Mouse (Mus musculus): ENCODE measurements around the gene Bmper. TPM values are rescaled to one million over a fixed set of nuclear protein-coding genes. Genes with fewer than 3 reads are reported as not detected.
A peak's percentile ranks its signal among the peaks of the same experiment; 100 is the strongest.

The Bmper gene
- polyA plus RNA-seq, 1 experiment, result 4.9 TPM

DNA sequence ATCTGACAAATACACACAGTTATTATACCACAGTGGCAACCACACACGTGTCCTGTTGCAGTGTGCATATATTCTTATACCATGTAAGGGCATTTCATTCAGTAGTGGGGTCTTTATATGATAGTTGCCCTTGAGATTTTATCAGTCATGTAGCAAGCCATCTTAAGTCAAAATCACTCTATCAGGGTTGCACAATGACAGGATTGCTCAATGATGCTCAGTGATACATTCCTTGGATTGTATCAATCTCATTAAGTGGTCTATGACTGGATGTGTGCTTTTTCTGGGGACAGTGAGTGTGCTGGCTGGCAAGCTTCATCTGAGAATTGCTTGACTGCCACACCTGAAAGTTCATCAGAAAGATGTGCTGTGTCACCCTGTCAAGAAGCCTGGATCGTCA is 135.2 kb downstream of the Bmper start:
- no peak for DNase-seq (ENCODE audit: extremely low spot score in 1 of 2, low spot score in 1 of 2)

DNA sequence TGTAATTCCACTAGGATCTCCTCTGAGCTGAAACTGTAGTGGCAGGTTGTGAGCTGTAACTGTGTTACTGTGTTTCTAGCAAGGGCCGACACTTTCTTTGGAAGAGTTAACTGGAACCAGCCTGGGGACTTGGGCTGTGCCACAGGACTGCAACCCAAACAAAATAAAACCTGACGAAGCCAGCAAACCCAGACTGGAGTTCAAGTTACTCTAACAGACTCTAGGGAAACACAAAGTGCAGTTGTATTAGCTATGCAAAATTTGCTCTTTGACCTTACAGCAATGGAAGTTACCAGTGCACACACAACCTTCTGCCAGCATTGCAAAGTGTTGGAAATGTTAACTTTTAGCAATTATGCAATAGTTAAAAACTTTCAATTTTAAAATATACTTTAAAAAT is 140.3 kb downstream of the Bmper start:
- no peak for DNase-seq (ENCODE audit: extremely low spot score in 1 of 2, low spot score in 1 of 2)

- no peak for DNase-seq (ENCODE audit: extremely low spot score in 1 of 2, low spot score in 1 of 2)
Observed at GRCm38 (mm10) chr9:23363540-23363939, 140.7 kb downstream of the Bmper start.

GRCm38 (mm10) chr9:23364047-23364446 is 141.2 kb downstream of the Bmper start:
- DNase-seq (ENCODE audit: extremely low spot score in 1 of 2, low spot score in 1 of 2), result no peak

- no peak for DNase-seq (ENCODE audit: extremely low spot score in 1 of 2, low spot score in 1 of 2)
Observed at GRCm38 (mm10) chr9:23368124-23368523, 145.2 kb downstream of the Bmper start.

- DNase-seq (ENCODE audit: extremely low spot score in 1 of 2, low spot score in 1 of 2), result no peak
Observed at GRCm38 (mm10) chr9:23374789-23375460, 152.0 kb downstream of the Bmper start.

DNA sequence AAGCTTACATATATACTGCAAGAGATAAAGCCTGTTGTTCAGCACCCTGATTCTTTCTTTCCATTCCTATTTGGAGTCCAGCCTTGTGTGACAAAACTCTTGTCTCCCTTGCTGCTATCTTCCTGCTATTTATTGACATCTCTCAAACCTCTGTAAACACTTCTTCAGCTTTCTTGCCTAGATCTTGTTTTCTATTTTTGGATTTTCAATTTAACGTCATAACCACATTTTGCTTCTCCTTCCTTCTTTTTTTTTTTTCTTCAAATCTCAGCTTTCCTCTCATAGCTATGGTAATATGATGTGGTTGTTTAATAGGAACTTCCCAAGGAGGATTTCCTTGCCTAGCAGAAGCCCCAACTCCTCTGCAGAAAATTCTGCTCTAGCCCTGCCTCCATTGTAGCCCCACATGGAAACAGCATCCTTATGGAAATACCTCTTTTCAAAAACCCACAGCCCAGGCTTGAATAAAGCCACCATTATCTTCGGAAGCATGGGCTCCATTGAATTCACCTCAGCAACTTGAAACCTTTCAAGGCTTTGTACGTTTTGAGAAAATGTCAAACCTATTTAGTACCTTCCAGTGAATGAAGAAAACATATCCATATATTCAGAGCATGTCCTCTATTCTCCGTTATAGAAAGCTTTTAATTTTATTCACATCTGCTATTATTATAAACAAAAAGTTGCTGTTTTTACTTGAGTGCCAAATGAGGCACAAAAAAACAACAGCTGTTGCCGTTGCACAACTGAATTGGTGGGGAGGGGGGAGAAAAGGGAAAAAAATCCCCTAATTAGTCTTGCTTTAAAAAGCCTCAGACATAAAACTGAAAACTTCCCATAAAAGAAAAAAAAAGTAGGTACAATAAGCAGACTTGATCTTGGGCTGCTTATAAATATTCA is 155.2 kb downstream of the Bmper start:
- DNase-seq (ENCODE audit: extremely low spot score in 1 of 2, low spot score in 1 of 2), result no peak

DNA sequence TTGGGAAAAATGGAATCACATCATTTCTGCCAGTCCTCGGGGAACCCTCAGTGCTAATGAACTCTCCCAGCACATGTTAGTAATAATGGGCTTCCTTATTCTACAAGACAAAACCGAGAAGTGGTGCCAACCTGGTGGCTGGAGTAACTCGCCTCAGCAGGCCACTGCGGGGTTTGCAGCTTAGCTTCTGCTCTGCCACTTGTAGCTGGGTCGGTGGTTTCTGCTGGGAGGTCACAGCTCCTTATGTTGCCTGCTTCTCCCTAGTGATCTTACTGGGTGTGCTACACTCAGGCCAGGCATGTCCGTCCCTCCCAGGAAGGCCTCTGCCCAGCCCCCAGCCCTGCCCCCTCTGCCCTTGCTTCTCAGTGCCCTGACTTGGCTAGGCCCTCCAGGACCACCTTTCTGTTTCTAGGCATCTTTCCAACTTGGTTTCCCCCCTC is 155.9 kb downstream of the Bmper start:
- peak; percentile 11 to 24 for DNase-seq (ENCODE audit: extremely low spot score in 1 of 2, low spot score in 1 of 2)

DNA sequence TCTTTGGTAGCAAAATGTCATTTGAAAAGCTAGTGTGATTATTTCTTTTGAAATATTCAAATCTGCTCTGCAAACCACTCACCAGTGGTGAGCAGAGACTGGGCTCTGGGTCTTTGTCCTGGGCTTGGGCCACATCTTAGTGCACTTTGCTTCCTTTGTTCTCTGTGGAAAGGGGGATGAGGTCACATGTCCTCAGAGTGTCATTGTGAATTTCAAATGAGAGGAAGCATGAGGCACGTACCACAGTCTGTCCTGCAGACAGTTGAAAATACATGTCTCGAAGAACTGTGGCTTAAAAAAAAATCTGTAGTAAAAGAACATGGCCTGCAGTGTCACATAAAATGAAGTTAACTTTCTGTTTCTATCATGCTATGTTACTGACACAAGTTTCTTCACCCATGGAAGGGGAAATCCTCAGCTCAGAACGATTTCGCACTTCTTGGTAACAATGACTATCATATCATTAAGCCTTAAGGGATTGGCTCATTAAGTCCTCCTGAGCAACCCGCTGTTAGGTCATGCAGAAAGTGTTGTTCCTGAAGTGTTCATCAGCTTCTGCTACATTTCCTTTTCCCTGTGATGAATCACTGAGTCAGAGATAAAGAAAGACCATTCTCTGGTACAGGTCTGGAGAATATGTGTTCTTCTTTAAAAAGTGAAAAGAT is 157.4 kb downstream of the Bmper start:
- no peak for DNase-seq (ENCODE audit: extremely low spot score in 1 of 2, low spot score in 1 of 2)

GRCm38 (mm10) chr9:23383291-23383690 is 160.4 kb downstream of the Bmper start:
- no peak for DNase-seq (ENCODE audit: extremely low spot score in 1 of 2, low spot score in 1 of 2)

DNA sequence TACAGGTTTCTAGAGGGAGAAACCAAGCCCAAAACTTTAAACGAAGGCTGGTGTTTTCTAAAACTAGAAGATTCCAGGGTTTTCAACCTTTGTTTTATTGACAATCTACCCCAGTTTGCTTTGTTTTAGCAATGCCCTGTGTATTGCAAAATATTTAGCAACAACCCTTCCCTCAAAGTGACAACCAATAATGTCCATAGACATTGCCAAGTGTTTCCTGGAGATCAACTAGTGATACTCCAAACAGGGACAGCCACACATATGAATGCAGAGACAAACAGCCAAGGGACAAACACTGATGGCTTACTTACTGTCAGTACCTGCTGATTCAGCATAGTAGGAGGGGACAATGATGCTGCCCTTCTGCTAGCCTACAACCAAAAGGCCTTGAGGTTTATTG is 161.0 kb downstream of the Bmper start:
- no peak for DNase-seq (ENCODE audit: extremely low spot score in 1 of 2, low spot score in 1 of 2)

DNA sequence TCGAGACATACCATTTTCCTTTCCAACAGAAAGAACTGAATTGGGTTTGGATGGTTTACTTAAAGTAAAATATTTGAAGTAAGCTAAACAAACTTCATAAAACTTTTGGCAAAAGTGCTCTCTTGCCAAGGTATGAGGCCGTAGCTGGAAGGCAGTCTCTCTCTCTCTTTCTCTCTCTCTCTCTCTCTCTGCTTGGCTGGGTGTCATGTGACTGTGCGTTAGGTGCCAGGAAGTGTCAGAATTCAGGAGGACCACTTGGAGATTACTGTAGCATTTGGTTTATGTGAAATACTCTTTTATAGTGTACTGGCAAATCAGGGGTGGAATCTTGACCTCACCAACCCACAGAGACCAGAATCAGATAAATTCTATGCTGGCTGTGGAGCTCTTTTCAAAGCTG is 162.0 kb downstream of the Bmper start:
- DNase-seq (ENCODE audit: extremely low spot score in 1 of 2, low spot score in 1 of 2), result no peak

GRCm38 (mm10) chr9:23386201-23386600 is 163.3 kb downstream of the Bmper start:
- DNase-seq (ENCODE audit: extremely low spot score in 1 of 2, low spot score in 1 of 2), result no peak

- DNase-seq (ENCODE audit: extremely low spot score in 1 of 2, low spot score in 1 of 2), result no peak
Observed at GRCm38 (mm10) chr9:23390118-23390517, 167.2 kb downstream of the Bmper start.

GRCm38 (mm10) chr9:23394652-23395317 is 171.9 kb downstream of the Bmper start:
- DNase-seq (ENCODE audit: extremely low spot score in 1 of 2, low spot score in 1 of 2), result peak in 1 of 2 experiments; percentile 13

GRCm38 (mm10) chr9:23396186-23396585 is 173.3 kb downstream of the Bmper start:
- DNase-seq (ENCODE audit: extremely low spot score in 1 of 2, low spot score in 1 of 2), result no peak

- DNase-seq (ENCODE audit: extremely low spot score in 1 of 2, low spot score in 1 of 2), result no peak
Observed at GRCm38 (mm10) chr9:23397876-23398275, 175.0 kb downstream of the Bmper start.

GRCm38 (mm10) chr9:23399638-23400284 is 176.9 kb downstream of the Bmper start:
- DNase-seq (ENCODE audit: extremely low spot score in 1 of 2, low spot score in 1 of 2), result no peak

DNA sequence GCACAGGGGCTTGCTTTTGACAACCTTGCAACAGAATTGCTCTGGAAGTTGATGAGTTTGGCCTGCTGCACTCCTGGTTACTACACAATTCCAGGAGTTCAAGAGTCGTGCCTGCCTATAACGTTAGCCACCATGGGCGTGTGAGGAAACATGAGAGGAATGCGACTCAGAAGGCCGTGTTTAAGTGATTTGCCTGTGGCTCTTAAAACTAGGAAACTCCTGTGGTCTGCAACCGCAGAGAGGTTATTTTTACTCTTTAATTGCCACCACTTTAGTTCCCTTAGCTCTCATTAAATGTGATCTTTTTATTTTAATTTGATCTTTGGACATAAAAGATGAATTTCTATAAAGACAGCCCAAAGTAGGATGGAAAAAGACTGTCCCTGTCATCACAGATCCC is 184.5 kb downstream of the Bmper start:
- DNase-seq (ENCODE audit: extremely low spot score in 1 of 2, low spot score in 1 of 2), result no peak

Data from frontal cortex, adult 2 months (tissue).